Mouse (Mus musculus) erythroblast, embryonic 14.5 days (primary cell): ENCODE results near the gene Olfr520.

Experiments
- GATA1 ChIP-seq: IDR thresholded peaks from 2 replicates; pipeline ENCODE4 v1.6.1; 2012; ENCODE audit warnings: low read length, inconsistent platforms, mixed read lengths
- TAL1 ChIP-seq: IDR thresholded peaks from 3 replicates; pipeline ENCODE4 v1.6.1; 2012; ENCODE audit warnings: low read length, inconsistent platforms, mixed read lengths

DNA sequence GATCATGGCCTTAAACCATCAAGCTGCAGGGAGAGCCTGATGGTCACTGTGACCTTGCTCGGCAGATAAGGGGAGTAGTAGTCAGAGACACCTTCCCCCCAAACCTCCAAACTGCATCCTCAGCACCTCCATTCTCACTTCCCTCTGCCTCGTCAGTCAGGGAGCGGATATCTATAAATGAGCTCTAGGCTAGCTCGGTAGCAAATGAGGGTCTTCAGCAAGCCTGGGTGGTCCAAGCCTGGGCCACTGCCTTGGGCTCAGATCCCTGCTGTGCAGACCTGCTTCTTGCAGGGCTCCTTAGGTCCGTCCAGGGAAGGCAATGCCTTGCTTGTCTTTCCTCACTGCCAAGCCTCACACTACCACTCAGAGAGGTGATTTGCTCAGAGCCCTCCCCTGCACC lies 21.3 kb upstream of the Olfr520 start:
- no peak for TF ChIP-seq GATA1
- no peak for TF ChIP-seq TAL1
